Mouse (Mus musculus): ENCODE data around the gene Cox8b. TPM values are rescaled to one million over a fixed set of nuclear protein-coding genes. Genes with fewer than 3 reads are reported as not detected.

Cox8b gene
- polyA plus RNA-seq, 1 experiment from 2014 or later = not detected

- 64% methylated on average over 9 of the region's 9 CpGs for WGBS
Measured at GRCm38 (mm10) chr7:140942341-140942740, 42.1 kb upstream of the Cox8b start.

GRCm38 (mm10) chr7:140941222-140942051, 41.2 kb upstream of the Cox8b start, which contains the start of gene Pgghg:
Gene Pgghg, plus strand, starts transcription at chr7:140941391.
- 3% methylated on average over 33 of the region's 33 CpGs for WGBS
- peak within 1 kb of the TSS; percentile 61 for H3K4me2 ChIP-seq (ENCODE audit: low read length)
- H3K4me1 ChIP-seq (ENCODE audit: control insufficient read depth, insufficient read depth, low read depth, low read length) = no peaks in the 10 kb centered on the region; the same call in 1 of the 2 replicates
- peak within 1 kb of the TSS; percentile 69 for H3K27ac ChIP-seq (ENCODE audit: low read depth, low read length)
- peak within 1 kb of the TSS; percentile 45 for H3K4me3 ChIP-seq (ENCODE audit: low read length)
- peak within 1 kb of the TSS; percentile 51 for H3K9ac ChIP-seq (ENCODE audit: low read depth, low read length)
- ATAC-seq = peak; percentile 91
- H3K36me3 ChIP-seq (ENCODE audit: control insufficient read depth, insufficient read depth, low read length) = no peaks in the 10 kb centered on the region
- H3K9me3 ChIP-seq (ENCODE audit: control insufficient read depth, low read length) = no peaks in the 10 kb centered on the region
- H3K27me3 ChIP-seq (replicated peaks; ENCODE audit: control insufficient read depth, insufficient read depth, low read length) = no peaks in the 10 kb centered on the region

More at GRCm38 (mm10) chr7:140942341-140942740, 42.1 kb upstream of the Cox8b start:
- Histone ChIP-seq H3K4me1 (ENCODE audit: control insufficient read depth, insufficient read depth, low read depth, low read length) (no peaks in the 10 kb centered on the region; the same call in 1 of the 2 replicates), H3K36me3 (ENCODE audit: control insufficient read depth, insufficient read depth, low read length) (no peaks in the 10 kb centered on the region), H3K27ac (ENCODE audit: low read depth, low read length) (0 out of 2 replicates have a peak overlapping the region, but pooled peaks have one; percentile 16), H3K27me3 (replicated peaks; ENCODE audit: control insufficient read depth, insufficient read depth, low read length) (no peaks in the 10 kb centered on the region), H3K9me3 (ENCODE audit: control insufficient read depth, low read length) (no peaks in the 10 kb centered on the region), H3K9ac (ENCODE audit: low read depth, low read length) (no peak overlapping the region), H3K4me2 (ENCODE audit: low read length) (peak overlapping the region; percentile 61), H3K4me3 (ENCODE audit: low read length) (peak overlapping the region; percentile 45)
- no peak for ATAC-seq

GRCm38 (mm10) chr7:140939669-140940171, 39.5 kb upstream of the Cox8b start:
- H3K9ac ChIP-seq (ENCODE audit: low read depth, low read length) = no peak overlapping the region; the same call in 1 of the 2 replicates
- no peaks in the 10 kb centered on the region for H3K36me3 ChIP-seq (ENCODE audit: control insufficient read depth, insufficient read depth, low read length)
- H3K4me1 ChIP-seq (ENCODE audit: control insufficient read depth, insufficient read depth, low read depth, low read length) = no peaks in the 10 kb centered on the region; the same call in 1 of the 2 replicates
- no peak overlapping the region for H3K27ac ChIP-seq (ENCODE audit: low read depth, low read length)
- peak; percentile 25; the same call in 1 of the 2 replicates for ATAC-seq
- 13% methylated on average over 8 of the region's 8 CpGs for WGBS
- no peaks in the 10 kb centered on the region for H3K27me3 ChIP-seq (replicated peaks; ENCODE audit: control insufficient read depth, insufficient read depth, low read length)
- H3K9me3 ChIP-seq (ENCODE audit: control insufficient read depth, low read length) = no peaks in the 10 kb centered on the region
- H3K4me3 ChIP-seq (ENCODE audit: low read length) = no peak overlapping the region
- 0 out of 2 replicates have a peak overlapping the region, but pooled peaks have one; percentile 2 for H3K4me2 ChIP-seq (ENCODE audit: low read length)

- no peak overlapping the region for H3K4me2 ChIP-seq (ENCODE audit: low read length)
- no peak overlapping the region for H3K9ac ChIP-seq (ENCODE audit: low read depth, low read length)
- 24% methylated on average over 2 of the region's 2 CpGs for WGBS
- H3K4me3 ChIP-seq (ENCODE audit: low read length) = no peak overlapping the region
- H3K36me3 ChIP-seq (ENCODE audit: control insufficient read depth, insufficient read depth, low read length) = no peaks in the 10 kb centered on the region
- ATAC-seq = no peak
- H3K9me3 ChIP-seq (ENCODE audit: control insufficient read depth, low read length) = no peaks in the 10 kb centered on the region
- no peaks in the 10 kb centered on the region; the same call in 1 of the 2 replicates for H3K4me1 ChIP-seq (ENCODE audit: control insufficient read depth, insufficient read depth, low read depth, low read length)
- no peaks in the 10 kb centered on the region for H3K27me3 ChIP-seq (replicated peaks; ENCODE audit: control insufficient read depth, insufficient read depth, low read length)
- H3K27ac ChIP-seq (ENCODE audit: low read depth, low read length) = no peak overlapping the region
Measured at GRCm38 (mm10) chr7:140938896-140939295, 38.6 kb upstream of the Cox8b start.

- Histone ChIP-seq H3K4me2 (ENCODE audit: low read length) (no peak overlapping the region), H3K9me3 (ENCODE audit: control insufficient read depth, low read length) (no peaks in the 10 kb centered on the region), H3K9ac (ENCODE audit: low read depth, low read length) (no peak overlapping the region), H3K27me3 (replicated peaks; ENCODE audit: control insufficient read depth, insufficient read depth, low read length) (no peaks in the 10 kb centered on the region), H3K27ac (ENCODE audit: low read depth, low read length) (no peak overlapping the region), H3K36me3 (ENCODE audit: control insufficient read depth, insufficient read depth, low read length) (no peaks in the 10 kb centered on the region), H3K4me3 (ENCODE audit: low read length) (no peak overlapping the region), H3K4me1 (ENCODE audit: control insufficient read depth, insufficient read depth, low read depth, low read length) (no peaks in the 10 kb centered on the region; the same call in 1 of the 2 replicates)
- 38% methylated on average over 3 of the region's 3 CpGs for WGBS
- ATAC-seq = no peak
Measured at GRCm38 (mm10) chr7:140938436-140938835, 38.2 kb upstream of the Cox8b start.

GRCm38 (mm10) chr7:140927181-140927580, 26.9 kb upstream of the Cox8b start:
- Histone ChIP-seq H3K27ac (ENCODE audit: low read depth, low read length) (no peak overlapping the region), H3K4me1 (ENCODE audit: control insufficient read depth, insufficient read depth, low read depth, low read length) (peaks cover 12% of the 10 kb centered on the region), H3K9me3 (ENCODE audit: control insufficient read depth, low read length) (no peaks in the 10 kb centered on the region), H3K9ac (ENCODE audit: low read depth, low read length) (no peak overlapping the region), H3K36me3 (ENCODE audit: control insufficient read depth, insufficient read depth, low read length) (no peaks in the 10 kb centered on the region), H3K4me3 (ENCODE audit: low read length) (no peak overlapping the region), H3K4me2 (ENCODE audit: low read length) (no peak overlapping the region), H3K27me3 (replicated peaks; ENCODE audit: control insufficient read depth, insufficient read depth, low read length) (peaks cover 22% of the 10 kb centered on the region)
- WGBS = 86% methylated on average over 6 of the region's 6 CpGs
- ATAC-seq = no peak

- H3K4me2 ChIP-seq (ENCODE audit: low read length) = peak overlapping the region; percentile 98
- no peaks in the 10 kb centered on the region for H3K36me3 ChIP-seq (ENCODE audit: control insufficient read depth, insufficient read depth, low read length)
- peaks cover 52% of the 10 kb centered on the region for H3K27me3 ChIP-seq (replicated peaks; ENCODE audit: control insufficient read depth, insufficient read depth, low read length)
- H3K27ac ChIP-seq (ENCODE audit: low read depth, low read length) = no peak overlapping the region
- H3K4me3 ChIP-seq (ENCODE audit: low read length) = peak overlapping the region; percentile 50
- no peaks in the 10 kb centered on the region for H3K9me3 ChIP-seq (ENCODE audit: control insufficient read depth, low read length)
- peak overlapping the region; percentile 58 for H3K9ac ChIP-seq (ENCODE audit: low read depth, low read length)
- 20% methylated on average over 30 of the region's 30 CpGs for WGBS
- peak; percentile 72 for ATAC-seq
- H3K4me1 ChIP-seq (ENCODE audit: control insufficient read depth, insufficient read depth, low read depth, low read length) = peaks cover 18% of the 10 kb centered on the region
Measured at GRCm38 (mm10) chr7:140923070-140923775, 23.0 kb upstream of the Cox8b start.

- H3K9ac ChIP-seq (ENCODE audit: low read depth, low read length) = peak overlapping the region; percentile 58
- peaks cover 53% of the 10 kb centered on the region for H3K27me3 ChIP-seq (replicated peaks; ENCODE audit: control insufficient read depth, insufficient read depth, low read length)
- peak overlapping the region; percentile 50 for H3K4me3 ChIP-seq (ENCODE audit: low read length)
- H3K4me2 ChIP-seq (ENCODE audit: low read length) = peak overlapping the region; percentile 98
- peaks cover 18% of the 10 kb centered on the region for H3K4me1 ChIP-seq (ENCODE audit: control insufficient read depth, insufficient read depth, low read depth, low read length)
- ATAC-seq = peak; percentile 71
- H3K27ac ChIP-seq (ENCODE audit: low read depth, low read length) = no peak overlapping the region
- H3K9me3 ChIP-seq (ENCODE audit: control insufficient read depth, low read length) = no peaks in the 10 kb centered on the region
- WGBS = under 1% methylated on average over 49 of the region's 49 CpGs
- H3K36me3 ChIP-seq (ENCODE audit: control insufficient read depth, insufficient read depth, low read length) = no peaks in the 10 kb centered on the region
Measured at GRCm38 (mm10) chr7:140922398-140923069, 22.3 kb upstream of the Cox8b start.
